Mouse (Mus musculus) bone marrow macrophage, adult 2 months (primary cell): ENCODE data around the gene Cnp.
"Not testable (repeated sequence)": the region's sequence is repeated elsewhere in the genome, so short reads cannot be mapped to it uniquely, and the experiment has no call there.

Experiments
- CTCF ChIP-seq: IDR thresholded peaks from 2 replicates; pipeline ENCODE4 v1.5.1; 2012; ENCODE audit warnings: low read depth, mild to moderate bottlenecking, low read length, moderate library complexity
- POLR2A ChIP-seq: IDR thresholded peaks from 2 replicates; pipeline ENCODE4 v1.6.1; 2012; ENCODE audit warnings: mild to moderate bottlenecking, low read depth, low read length, borderline replicate concordance

- not testable (repeated sequence) for TF ChIP-seq POLR2A, CTCF
Measured at GRCm38 (mm10) chr11:100534411-100534810, 40.3 kb upstream of the Cnp start.
